Mouse (Mus musculus) kidney, adult 2 months (tissue): ENCODE measurements at regions not wholly inside any gene's neighbourhood (a gene's known extent, or its start where the extent isn't known, plus 50 kb on each side); places are given as distances from the start of the nearest gene placed in this dataset.
A peak's percentile ranks its signal among the peaks of the same experiment; 100 is the strongest.

Source experiments
- DNase-seq: peaks from one replicate; pipeline ENCODE4 v3.0.0; 2021
- H3K27ac ChIP-seq: fragments of 200-500 bp; 2 replicates; pipeline ENCODE4 v1.5.1; 2012; ENCODE audit warnings: low read depth, low read length, control low read depth, inconsistent platforms; ENCODE audit not compliant: insufficient read depth
- H3K27me3 ChIP-seq: fragments of 200-500 bp; replicated peaks from 2 replicates; pipeline ENCODE4 v1.6.1; 2012; ENCODE audit warnings: mild to moderate bottlenecking, moderate library complexity, low read length, inconsistent platforms; ENCODE audit not compliant: control insufficient read depth, insufficient read depth
- H3K36me3 ChIP-seq: fragments of 200-500 bp; 2 replicates; pipeline ENCODE4 v1.6.1; 2012; ENCODE audit warnings: mild to moderate bottlenecking, moderate library complexity, low read length, inconsistent platforms; ENCODE audit not compliant: control insufficient read depth, insufficient read depth
- H3K4me1 ChIP-seq: fragments of 200-500 bp; 2 replicates; pipeline ENCODE4 v1.6.1; 2011; ENCODE audit warnings: low read length; ENCODE audit not compliant: control insufficient read depth, insufficient read depth
- H3K4me3 ChIP-seq: fragments of 200-500 bp; 2 replicates; pipeline ENCODE4 v1.5.1; 2011; ENCODE audit warnings: mild to moderate bottlenecking, low read depth, low read length, control low read depth; ENCODE audit not compliant: insufficient read depth
- CTCF ChIP-seq: fragments of 200-500 bp; conservative IDR thresholded peaks from 2 replicates; pipeline ENCODE4 v1.5.1; 2011; ENCODE audit warnings: low read depth, mild to moderate bottlenecking, control low read depth, low read length, moderate library complexity, mixed read lengths; ENCODE audit not compliant: insufficient read depth, insufficient read length
- POLR2A ChIP-seq: fragments of 200-500 bp; IDR thresholded peaks from one replicate; pipeline ENCODE4 v1.6.1; 2011; ENCODE audit warnings: low read depth, low read length, control low read depth
- WGBS: fragments of 180-500 bp; shearing (Covaris S2); methylation state at CpG from one replicate; pipeline ENCODE4 v1.1.7; 2018; 5-methylcytosine and 5-hydroxymethylcytosine counted together

DNA sequence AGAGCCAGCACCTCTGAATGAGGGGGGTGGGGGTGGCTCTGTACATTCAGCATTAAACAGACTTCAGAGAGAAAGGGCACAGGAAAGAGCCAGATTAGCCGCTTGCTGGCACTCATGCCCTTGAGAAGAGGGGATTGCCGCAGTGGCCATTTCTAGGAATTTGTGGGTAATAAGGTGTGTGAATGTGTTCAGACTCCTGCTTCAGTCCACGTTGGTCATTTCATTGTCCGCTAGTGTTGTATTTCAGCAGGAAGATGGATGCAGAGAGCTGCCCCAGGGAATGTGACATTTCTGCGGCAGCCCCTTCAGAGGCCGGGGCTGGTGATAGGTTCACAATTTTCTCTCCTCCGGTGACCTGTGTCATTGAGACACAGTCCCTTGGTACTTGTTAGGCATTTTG lies 247.1 kb upstream of the Kcnab2 start:
- no peak for DNase-seq
- H3K4me3 ChIP-seq, result no peak overlapping the region

GRCm38 (mm10) chr4:152724026-152724425 lies 246.4 kb upstream of the Kcnab2 start:
- TF ChIP-seq CTCF (no peak), POLR2A (no peak)
- 55% methylated on average over 10 of the region's 10 CpGs for WGBS

More for the DNA sequence above, 247.1 kb upstream of the Kcnab2 start:
- WGBS, result 66% methylated on average over 7 of the region's 7 CpGs
- no peaks in the 10 kb centered on the region for H3K4me1 ChIP-seq
- H3K36me3 ChIP-seq, result no peaks in the 10 kb centered on the region
- TF ChIP-seq POLR2A, result no peak
- TF ChIP-seq CTCF, result no peak
- no peak overlapping the region for H3K27ac ChIP-seq
- no peaks in the 10 kb centered on the region for H3K27me3 ChIP-seq

DNA sequence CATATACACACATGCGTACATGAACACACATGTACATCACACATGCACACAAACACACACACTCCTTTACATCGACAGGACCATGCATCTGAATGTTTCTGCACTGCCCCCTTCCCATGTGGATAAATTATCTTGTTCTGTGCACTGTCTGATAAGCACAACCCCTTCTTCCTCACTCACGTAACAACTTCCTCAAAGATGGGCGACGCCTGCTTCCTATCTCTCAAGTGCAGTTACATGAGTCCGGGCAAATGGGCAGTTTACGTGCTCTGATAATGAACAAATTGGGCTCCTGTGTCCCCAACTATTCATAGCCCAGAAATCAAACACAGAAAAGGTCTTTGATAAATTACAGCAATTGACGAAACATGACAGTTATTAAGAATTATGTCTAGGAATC lies 242.9 kb upstream of the Kcnab2 start:
- TF ChIP-seq CTCF (no peak), POLR2A (no peak)
- no peaks in the 10 kb centered on the region for H3K27me3 ChIP-seq

More at GRCm38 (mm10) chr4:152724026-152724425, 246.4 kb upstream of the Kcnab2 start:
- Histone ChIP-seq H3K27me3 (no peaks in the 10 kb centered on the region), H3K36me3 (no peaks in the 10 kb centered on the region), H3K4me1 (no peaks in the 10 kb centered on the region), H3K27ac (no peak overlapping the region), H3K4me3 (no peak overlapping the region)
- DNase-seq, result no peak

GRCm38 (mm10) chr4:152719416-152720127 lies 241.9 kb upstream of the Kcnab2 start:
- no peaks in the 10 kb centered on the region for H3K27me3 ChIP-seq
- no peaks in the 10 kb centered on the region for H3K36me3 ChIP-seq
- DNase-seq, result no peak
- no peak for TF ChIP-seq POLR2A
- H3K4me3 ChIP-seq, result no peak overlapping the region
- no peaks in the 10 kb centered on the region for H3K4me1 ChIP-seq
- 84% methylated on average over 15 of the region's 15 CpGs for WGBS
- H3K27ac ChIP-seq, result no peak overlapping the region

More for the DNA sequence above, 242.9 kb upstream of the Kcnab2 start:
- Histone ChIP-seq H3K4me3 (no peak overlapping the region), H3K4me1 (no peaks in the 10 kb centered on the region), H3K36me3 (no peaks in the 10 kb centered on the region), H3K27ac (no peak overlapping the region)
- 84% methylated on average over 8 of the region's 8 CpGs for WGBS
- no peak for DNase-seq

GRCm38 (mm10) chr4:152710339-152710738 lies 232.7 kb upstream of the Kcnab2 start:
- 84% methylated on average over 5 of the region's 5 CpGs for WGBS
- TF ChIP-seq CTCF, result no peak
- no peak for TF ChIP-seq POLR2A
- Histone ChIP-seq H3K36me3 (no peaks in the 10 kb centered on the region), H3K27ac (no peak overlapping the region), H3K4me1 (no peaks in the 10 kb centered on the region), H3K4me3 (no peak overlapping the region), H3K27me3 (no peaks in the 10 kb centered on the region)
- DNase-seq, result no peak

DNA sequence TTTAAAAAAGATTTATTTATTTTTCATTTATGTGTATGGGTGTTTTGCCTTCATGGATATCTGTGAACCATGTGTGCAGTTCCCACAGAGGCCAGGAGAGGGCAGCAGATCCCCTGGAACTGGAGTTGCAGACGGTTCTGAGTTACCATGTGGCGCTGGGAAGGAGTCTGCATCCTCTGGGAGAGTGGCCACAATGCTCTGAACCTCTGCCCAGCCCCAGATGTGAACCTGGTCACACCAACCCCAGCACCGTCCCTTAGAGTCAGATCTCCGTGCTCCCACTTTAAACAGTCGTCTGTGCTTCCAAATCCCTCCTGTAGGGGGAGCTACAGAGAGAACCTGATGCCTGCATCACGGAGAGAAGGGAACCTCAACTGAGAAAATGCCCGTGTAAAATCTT lies 222.5 kb upstream of the Kcnab2 start:
- no peak overlapping the region for H3K4me3 ChIP-seq
- no peaks in the 10 kb centered on the region for H3K36me3 ChIP-seq
- H3K27ac ChIP-seq, result no peak overlapping the region
- TF ChIP-seq CTCF (peak; percentile 42), POLR2A (no peak)
- no peaks in the 10 kb centered on the region for H3K27me3 ChIP-seq
- 82% methylated on average over 7 of the region's 7 CpGs for WGBS
- DNase-seq, result peak; percentile 3
- no peaks in the 10 kb centered on the region for H3K4me1 ChIP-seq

DNA sequence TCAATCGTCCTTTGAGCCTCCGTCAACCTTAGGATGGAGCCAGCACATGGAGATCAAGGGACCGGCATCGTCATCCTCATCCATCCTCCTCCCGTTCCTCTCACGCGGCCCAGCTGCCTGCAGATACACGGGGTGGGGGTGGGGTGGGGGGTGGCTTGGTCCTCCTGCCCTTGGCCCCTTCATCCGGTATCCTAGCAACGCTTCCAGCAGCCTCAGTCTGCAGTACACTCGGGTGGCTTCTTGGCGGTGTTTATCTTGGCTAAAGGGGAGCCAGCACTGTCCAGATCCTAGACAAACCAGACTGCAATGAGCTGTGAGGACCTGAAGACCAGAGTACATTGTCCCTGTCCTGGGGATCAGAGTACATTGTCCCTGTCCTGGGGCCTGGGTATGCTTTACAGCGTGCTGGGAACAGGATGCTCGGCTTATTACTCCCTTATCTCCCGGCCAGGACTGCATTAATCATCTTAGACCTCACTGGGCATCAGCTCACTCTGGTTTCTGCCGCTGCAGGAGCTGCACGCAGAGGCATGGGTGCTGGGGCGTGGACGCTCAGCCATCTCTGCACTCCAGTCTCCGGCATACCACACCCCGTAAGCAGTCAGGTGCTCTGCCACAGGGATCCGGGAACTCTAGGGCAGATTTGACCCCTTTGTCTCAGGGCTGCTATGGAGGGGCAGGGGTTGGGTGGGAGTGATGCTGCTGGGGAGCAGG lies 219.7 kb upstream of the Kcnab2 start:
- WGBS, result 21% methylated on average over 22 of the region's 22 CpGs
- no peak for DNase-seq
- H3K36me3 ChIP-seq, result no peaks in the 10 kb centered on the region
- no peaks in the 10 kb centered on the region for H3K27me3 ChIP-seq
- no peak for TF ChIP-seq POLR2A
- no peak for TF ChIP-seq CTCF
- H3K4me3 ChIP-seq, result no peak overlapping the region
- H3K4me1 ChIP-seq, result no peaks in the 10 kb centered on the region
- H3K27ac ChIP-seq, result no peak overlapping the region
